Mouse (Mus musculus): ENCODE measurements around the gene Prpf8.
"Not testable (repeated sequence)": the region's sequence is repeated elsewhere in the genome, so short reads cannot be mapped to it uniquely, and the experiment has no call there.

Prpf8 gene

DNA sequence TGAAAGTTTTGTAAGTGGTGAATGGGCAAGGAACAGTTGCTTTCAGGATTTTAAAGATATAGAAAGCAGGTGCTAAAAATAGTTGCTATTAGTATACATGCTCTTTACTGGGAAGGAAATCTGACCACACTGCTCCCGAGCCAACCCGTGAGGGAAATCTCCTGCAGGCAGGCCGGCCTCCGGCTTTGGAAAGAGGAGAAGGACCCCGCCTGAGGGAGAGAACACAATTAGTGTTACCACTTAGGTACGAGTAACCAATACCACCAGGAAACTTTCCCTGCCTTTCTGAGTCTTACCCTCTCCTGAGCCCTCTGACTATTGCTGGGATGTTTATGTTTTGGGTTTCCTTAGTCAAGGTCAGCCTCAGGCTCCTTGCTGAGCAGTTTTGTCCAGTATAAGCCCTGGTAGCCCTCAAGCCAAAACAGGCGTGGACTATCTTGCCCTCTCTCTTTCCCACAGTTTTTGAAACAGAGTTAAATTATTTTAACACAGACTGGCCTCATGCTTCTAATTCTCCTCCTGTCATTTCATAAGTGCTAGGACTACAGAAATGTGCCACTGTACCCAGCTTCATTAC, 66.4 kb downstream of the Prpf8 start:
- no peak for DNase-seq (ENCODE audit: low read depth, low spot score)

DNA sequence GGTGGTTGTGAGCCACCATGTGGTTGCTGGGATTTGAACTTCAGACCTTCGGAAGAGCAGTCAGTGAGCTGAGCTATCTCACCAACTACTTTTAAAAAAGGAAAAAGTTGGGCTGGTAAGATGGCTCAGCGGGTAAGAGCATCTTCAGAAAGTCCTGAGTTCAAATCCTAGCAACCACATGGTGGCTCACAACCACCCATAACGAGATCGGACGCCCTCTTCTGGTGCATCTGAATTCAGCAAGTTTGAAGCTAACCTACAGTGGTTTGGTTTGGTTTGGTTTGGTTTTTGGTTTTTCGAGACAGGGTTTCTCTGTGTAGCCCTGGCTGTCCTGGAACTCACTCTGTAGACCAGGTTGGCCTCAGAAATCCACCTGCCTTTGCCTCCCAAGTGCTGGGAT, 69.4 kb downstream of the Prpf8 start:
- DNase-seq (ENCODE audit: low read depth, low spot score), result not testable (repeated sequence)

DNA sequence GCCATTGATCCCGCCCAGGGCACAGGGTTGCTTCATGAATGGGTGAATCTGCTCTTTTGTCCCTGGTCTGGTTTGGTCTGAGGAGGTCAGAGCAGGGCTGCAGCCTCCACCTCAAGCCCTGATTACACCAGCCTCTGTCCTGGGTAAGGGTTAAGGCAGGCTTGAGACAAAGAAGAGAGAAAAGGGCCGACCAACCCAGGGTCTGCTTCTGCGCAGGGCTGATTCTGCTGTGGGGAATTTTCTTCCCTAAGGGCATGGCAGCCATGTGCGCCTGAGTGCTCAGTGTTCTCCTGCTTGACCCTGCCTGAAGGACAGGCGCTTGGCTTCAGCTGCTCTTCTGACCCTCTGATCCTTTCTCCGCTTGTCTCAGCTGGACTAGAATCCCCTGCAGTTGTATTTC, 70.5 kb downstream of the Prpf8 start:
- DNase-seq (ENCODE audit: low read depth, low spot score), result no peak

DNA sequence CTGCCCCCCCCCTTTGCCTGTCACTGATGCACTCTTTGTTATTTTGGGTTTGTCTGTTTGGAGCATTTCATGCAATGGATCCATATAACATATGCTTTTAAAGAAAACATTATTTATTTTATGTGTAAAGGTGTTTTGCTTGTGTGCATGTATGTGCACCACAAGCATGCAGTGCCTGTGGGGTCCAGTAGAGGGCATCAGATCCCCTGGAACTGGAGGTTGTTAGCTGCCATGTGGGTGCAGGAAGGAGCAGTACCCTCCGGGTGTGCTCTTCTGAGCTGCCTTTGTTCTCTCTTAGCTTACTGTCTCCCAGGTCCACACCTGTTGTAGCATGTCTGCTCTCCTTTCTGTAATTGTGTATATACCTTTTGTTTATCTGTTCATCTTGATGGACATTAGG, 71.5 kb downstream of the Prpf8 start:
- DNase-seq (ENCODE audit: low read depth, low spot score), result no peak

Data from skeletal muscle tissue, adult 2 months (tissue).